Mouse (Mus musculus): ENCODE data around the gene Gnai3.

GRCm38 (mm10) chr3:108140786-108141185 lies 5.2 kb downstream of the Gnai3 start:
- TF ChIP-seq POLR2A (IDR thresholded peaks at IDR 0.05; ENCODE audit: extremely low read depth, insufficient read depth, low read length) (no peak), CTCF (IDR thresholded peaks at IDR 0.05; ENCODE audit: low read depth, low read length) (no peak)
